Mouse (Mus musculus) myocyte (in vitro differentiated cells): Measurements from ENCODE around the gene Hilpda.

Experiments
- E2F4 ChIP-seq: IDR thresholded peaks from one replicate; pipeline ENCODE4 v1.6.1; 2011; ENCODE audit warnings: mild to moderate bottlenecking, control low read depth, moderate library complexity; ENCODE audit not compliant: insufficient read depth
- POLR2A ChIP-seq: IDR thresholded peaks from one replicate; pipeline ENCODE4 v1.6.1; 2011; ENCODE audit warnings: low read depth, mild to moderate bottlenecking, control low read depth, moderate library complexity; ENCODE audit not compliant: insufficient read length
- TCF12 ChIP-seq: IDR thresholded peaks from one replicate; pipeline ENCODE4 v1.6.1; 2011; ENCODE audit warnings: mild to moderate bottlenecking, control low read depth; ENCODE audit not compliant: poor library complexity, insufficient read depth, severe bottlenecking

DNA sequence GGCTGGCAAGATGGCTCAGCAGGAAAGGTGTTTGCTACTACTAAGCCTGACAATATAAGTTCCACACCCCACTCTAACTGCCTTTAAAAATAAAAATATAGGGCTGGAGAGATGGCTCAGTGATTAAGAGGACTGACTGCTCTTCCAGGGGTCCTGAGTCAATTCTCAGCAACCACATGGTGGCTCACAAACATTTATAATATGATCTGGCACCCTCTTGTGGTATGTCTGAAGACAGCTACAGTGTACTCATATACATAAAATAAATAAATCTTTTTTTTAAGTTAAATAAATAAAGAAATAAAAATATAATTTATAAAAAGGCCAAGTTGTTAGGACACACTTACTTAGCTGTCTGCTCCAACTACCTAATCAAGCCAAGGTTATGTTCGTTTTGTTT lies 30.0 kb upstream of the Hilpda start:
- TF ChIP-seq POLR2A (no peak), TCF12 (no peak), E2F4 (no peak)
